Mouse (Mus musculus): ENCODE measurements around the gene Odf3l1. TPM values are rescaled to one million over a fixed set of nuclear protein-coding genes. Genes with fewer than 3 reads are reported as not detected.

Gene Odf3l1
- polyA plus RNA-seq, 1 experiment from 2014 or later = 0.41 TPM

GRCm38 (mm10) chr9:56810916-56811315 is 53.6 kb downstream of the Odf3l1 start:
- WGBS = 83% methylated on average over 1 of the region's 1 CpGs
- no peaks in the 10 kb centered on the region for H3K27me3 ChIP-seq (ENCODE audit: control insufficient read depth, insufficient read depth, low read length)
- H3K4me3 ChIP-seq (ENCODE audit: low read depth, low read length) = no peak overlapping the region
- no peaks in the 10 kb centered on the region for H3K9me3 ChIP-seq (ENCODE audit: control insufficient read depth, low read length)
- no peaks in the 10 kb centered on the region for H3K36me3 ChIP-seq (ENCODE audit: control insufficient read depth, insufficient read depth, low read length)
- no peak for DNase-seq (ENCODE audit: low spot score)
- H3K27ac ChIP-seq (replicated peaks; ENCODE audit: low read depth, low read length) = no peak overlapping the region
- no peak for ATAC-seq (ENCODE audit: insufficient number of reproducible peaks, low FRiP score, low TSS enrichment, low read depth)
- H3K4me1 ChIP-seq (ENCODE audit: control insufficient read depth, insufficient read depth, low read length) = no peaks in the 10 kb centered on the region
- no peak overlapping the region for H3K4me2 ChIP-seq (ENCODE audit: low read depth, severe bottlenecking)
- H3K9ac ChIP-seq (ENCODE audit: low read length) = no peak overlapping the region

DNA sequence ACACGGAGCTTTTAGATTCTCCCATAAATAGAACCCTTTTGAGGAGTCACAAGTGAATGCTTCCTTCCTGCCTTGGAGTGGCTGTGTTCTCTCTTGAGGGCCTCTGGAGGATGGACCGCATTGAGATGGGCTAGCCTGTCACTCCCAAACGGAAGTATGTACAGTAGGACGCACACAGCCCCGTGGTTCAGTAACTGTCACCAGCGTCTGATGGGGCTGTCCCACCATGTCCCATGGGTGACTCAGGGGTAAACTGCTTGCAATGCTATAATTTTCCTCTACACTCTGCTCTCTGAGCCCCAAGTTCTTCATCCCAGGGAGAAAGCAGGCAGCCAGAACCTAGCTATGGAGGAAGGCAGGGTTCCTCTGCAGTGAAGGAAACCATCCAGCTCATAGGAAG is 56.5 kb downstream of the Odf3l1 start:
- Histone ChIP-seq H3K9ac (ENCODE audit: low read length) (no peak overlapping the region), H3K4me2 (ENCODE audit: low read depth, severe bottlenecking) (no peak overlapping the region), H3K36me3 (ENCODE audit: control insufficient read depth, insufficient read depth, low read length) (no peaks in the 10 kb centered on the region), H3K4me3 (ENCODE audit: low read depth, low read length) (no peak overlapping the region), H3K9me3 (ENCODE audit: control insufficient read depth, low read length) (no peaks in the 10 kb centered on the region), H3K4me1 (ENCODE audit: control insufficient read depth, insufficient read depth, low read length) (no peaks in the 10 kb centered on the region), H3K27ac (replicated peaks; ENCODE audit: low read depth, low read length) (no peak overlapping the region), H3K27me3 (ENCODE audit: control insufficient read depth, insufficient read depth, low read length) (no peaks in the 10 kb centered on the region)
- ATAC-seq (ENCODE audit: insufficient number of reproducible peaks, low FRiP score, low TSS enrichment, low read depth) (no peak), DNase-seq (ENCODE audit: low spot score) (no peak)
- WGBS = 86% methylated on average over 6 of the region's 6 CpGs

GRCm38 (mm10) chr9:56803146-56803545 is 61.3 kb downstream of the Odf3l1 start:
- H3K27me3 ChIP-seq (ENCODE audit: control insufficient read depth, insufficient read depth, low read length) = peaks cover 12% of the 10 kb centered on the region
- H3K4me2 ChIP-seq (ENCODE audit: low read depth, severe bottlenecking) = no peak overlapping the region
- H3K9me3 ChIP-seq (ENCODE audit: control insufficient read depth, low read length) = no peaks in the 10 kb centered on the region
- H3K27ac ChIP-seq (replicated peaks; ENCODE audit: low read depth, low read length) = no peak overlapping the region
- no peak overlapping the region for H3K4me3 ChIP-seq (ENCODE audit: low read depth, low read length)
- H3K9ac ChIP-seq (ENCODE audit: low read length) = no peak overlapping the region
- no peaks in the 10 kb centered on the region for H3K4me1 ChIP-seq (ENCODE audit: control insufficient read depth, insufficient read depth, low read length)
- DNase-seq (ENCODE audit: low spot score) = no peak
- no peak for ATAC-seq (ENCODE audit: insufficient number of reproducible peaks, low FRiP score, low TSS enrichment, low read depth)
- WGBS = 92% methylated on average over 7 of the region's 7 CpGs
- no peaks in the 10 kb centered on the region for H3K36me3 ChIP-seq (ENCODE audit: control insufficient read depth, insufficient read depth, low read length)

Other genes with a start within 250 kb of the Odf3l1 start
- gene Lingo1, start 68.2 kb downstream of the Odf3l1 start, polyA plus RNA-seq (2014; fragmentation: Nextera tagmentation; extraction: Ambion mirVana) = 0.93 and 1.1 TPM in 2 replicates
- gene Cspg4, start 354 bp upstream of the Odf3l1 start, polyA plus RNA-seq (2014; fragmentation: Nextera tagmentation; extraction: Ambion mirVana) = 5.4 and 5.5 TPM in 2 replicates
- 7.8 and 10.1 TPM in 2 replicates for gene Snx33, start 63.7 kb upstream of the Odf3l1 start, polyA plus RNA-seq (2014; fragmentation: Nextera tagmentation; extraction: Ambion mirVana)
- 70.9 and 73.6 TPM in 2 replicates for gene Imp3, start 72.8 kb upstream of the Odf3l1 start, polyA plus RNA-seq (2014; fragmentation: Nextera tagmentation; extraction: Ambion mirVana)
- gene Snupn, start 86.2 kb upstream of the Odf3l1 start, polyA plus RNA-seq (2014; fragmentation: Nextera tagmentation; extraction: Ambion mirVana) = 26.0 and 30.2 TPM in 2 replicates
- 40.5 and 44.0 TPM in 2 replicates for gene Ptpn9, start 130.2 kb upstream of the Odf3l1 start, polyA plus RNA-seq (2014; fragmentation: Nextera tagmentation; extraction: Ambion mirVana)
- gene Sin3a, start 207.4 kb upstream of the Odf3l1 start, polyA plus RNA-seq (2014; fragmentation: Nextera tagmentation; extraction: Ambion mirVana) = 65.8 and 72.7 TPM in 2 replicates

All from limb, embryonic 11.5 days (tissue).